Mouse (Mus musculus): ENCODE data around the gene Slc38a6.
A peak's percentile ranks its signal among the peaks of the same experiment; 100 is the strongest.

Slc38a6 gene

GRCm38 (mm10) chr12:73324742-73325141, 38.2 kb downstream of the Slc38a6 start:
- DNase-seq = peak; percentile 68

- DNase-seq = no peak
Measured at GRCm38 (mm10) chr12:73325181-73325580, 38.6 kb downstream of the Slc38a6 start.

- no peak for DNase-seq
Measured at GRCm38 (mm10) chr12:73325617-73326016, 39.0 kb downstream of the Slc38a6 start.

GRCm38 (mm10) chr12:73327381-73327780, 40.8 kb downstream of the Slc38a6 start:
- no peak for DNase-seq

GRCm38 (mm10) chr12:73328448-73329167, 42.0 kb downstream of the Slc38a6 start:
- no peak for DNase-seq

GRCm38 (mm10) chr12:73330236-73330635, 43.7 kb downstream of the Slc38a6 start:
- DNase-seq = no peak

GRCm38 (mm10) chr12:73332701-73333100, 46.1 kb downstream of the Slc38a6 start:
- DNase-seq = no peak

GRCm38 (mm10) chr12:73334051-73334551, 47.5 kb downstream of the Slc38a6 start:
- DNase-seq = no peak

- DNase-seq = no peak
Measured at GRCm38 (mm10) chr12:73337127-73337526, 50.5 kb downstream of the Slc38a6 start.

- DNase-seq = no peak
Measured at GRCm38 (mm10) chr12:73340642-73341293, 54.2 kb downstream of the Slc38a6 start.

- peak; percentile 60 for DNase-seq
Measured at GRCm38 (mm10) chr12:73341703-73342663, 55.4 kb downstream of the Slc38a6 start.

- DNase-seq = no peak
Measured at GRCm38 (mm10) chr12:73344300-73344699, 57.7 kb downstream of the Slc38a6 start.

- DNase-seq = peak; percentile 40
Measured at GRCm38 (mm10) chr12:73345157-73345556, 58.6 kb downstream of the Slc38a6 start.

- DNase-seq = no peak
Measured at GRCm38 (mm10) chr12:73347202-73347601, 60.6 kb downstream of the Slc38a6 start.

- no peak for DNase-seq
Measured at GRCm38 (mm10) chr12:73350466-73350865, 63.9 kb downstream of the Slc38a6 start.

GRCm38 (mm10) chr12:73350982-73351381, 64.4 kb downstream of the Slc38a6 start:
- DNase-seq = no peak

GRCm38 (mm10) chr12:73351746-73352145, 65.2 kb downstream of the Slc38a6 start:
- no peak for DNase-seq

- DNase-seq = peak; percentile 42
Measured at GRCm38 (mm10) chr12:73353362-73353761, 66.8 kb downstream of the Slc38a6 start.

- no peak for DNase-seq
Measured at GRCm38 (mm10) chr12:73354521-73354920, 67.9 kb downstream of the Slc38a6 start.

GRCm38 (mm10) chr12:73355084-73355775, 68.7 kb downstream of the Slc38a6 start:
- DNase-seq = no peak

- no peak for DNase-seq
Measured at GRCm38 (mm10) chr12:73356696-73357095, 70.1 kb downstream of the Slc38a6 start.

GRCm38 (mm10) chr12:73357311-73357710, 70.7 kb downstream of the Slc38a6 start:
- no peak for DNase-seq

Measured in lung, postnatal 36 days (tissue).